Mouse (Mus musculus): ENCODE results near the gene Tia1.

DNA sequence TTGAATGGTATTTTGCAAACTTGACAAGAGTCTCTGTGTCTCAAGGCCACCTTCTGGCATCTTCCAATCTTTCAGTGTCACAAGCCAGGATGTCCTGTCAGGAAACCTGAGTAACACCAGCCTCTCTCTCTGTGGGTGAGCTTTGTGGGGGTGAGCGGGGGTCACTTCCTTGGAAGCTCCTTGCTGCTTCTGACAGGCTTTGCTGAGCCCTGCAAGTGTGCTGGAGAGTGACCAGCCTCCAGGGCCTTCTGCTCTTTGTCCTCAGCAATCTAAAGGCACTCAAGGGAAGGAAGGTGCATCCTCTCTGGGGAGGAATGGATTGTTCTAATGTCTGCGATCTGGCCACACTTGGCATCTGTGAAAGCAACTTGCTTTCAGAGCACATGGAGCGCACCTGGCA is 75.3 kb downstream of the Tia1 start:
- TF ChIP-seq CTCF (IDR thresholded peaks at IDR 0.05; ENCODE audit: borderline replicate concordance, extremely low read depth, insufficient read depth, insufficient read length) (no peak), POLR2A (IDR thresholded peaks at IDR 0.05; ENCODE audit: borderline replicate concordance, extremely low read depth, insufficient read depth, insufficient read length, poor library complexity, severe bottlenecking) (no peak)

All from brain, embryonic 14.5 days (tissue).